Mouse (Mus musculus) natural killer cell, adult 2 months (primary cell): ENCODE measurements around the gene Itpr1.

Source experiments
- DNase-seq, 2 experiments: peaks; one replicate each; pipeline ENCODE4 v3.0.0; 2022; ENCODE audit warnings: low spot score in 2 of 2

The Itpr1 gene

DNA sequence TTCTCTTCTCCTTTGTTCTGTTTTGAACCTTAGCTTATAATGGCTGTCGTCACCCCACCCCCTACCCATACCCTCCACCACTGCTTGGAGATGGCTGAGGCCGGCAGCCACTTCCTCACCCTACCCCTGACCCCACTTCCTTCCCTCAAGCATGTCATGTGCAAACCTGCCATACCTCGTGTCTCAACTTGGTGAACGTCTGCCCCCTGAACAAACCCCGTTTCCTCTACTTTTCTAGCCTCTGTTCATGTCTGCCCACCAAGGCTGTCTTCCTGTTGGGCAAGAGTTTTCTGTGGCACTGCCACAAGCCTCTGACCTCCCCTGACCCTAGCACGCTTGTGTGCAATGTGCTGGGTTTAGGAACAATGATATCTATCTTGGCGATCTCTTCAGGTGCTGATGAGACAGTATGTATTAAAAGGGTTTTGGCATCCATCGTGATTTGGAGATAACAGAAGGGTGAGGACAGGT is 253.2 kb downstream of the Itpr1 start:
- peak; percentile 67 to 79 for DNase-seq

DNA sequence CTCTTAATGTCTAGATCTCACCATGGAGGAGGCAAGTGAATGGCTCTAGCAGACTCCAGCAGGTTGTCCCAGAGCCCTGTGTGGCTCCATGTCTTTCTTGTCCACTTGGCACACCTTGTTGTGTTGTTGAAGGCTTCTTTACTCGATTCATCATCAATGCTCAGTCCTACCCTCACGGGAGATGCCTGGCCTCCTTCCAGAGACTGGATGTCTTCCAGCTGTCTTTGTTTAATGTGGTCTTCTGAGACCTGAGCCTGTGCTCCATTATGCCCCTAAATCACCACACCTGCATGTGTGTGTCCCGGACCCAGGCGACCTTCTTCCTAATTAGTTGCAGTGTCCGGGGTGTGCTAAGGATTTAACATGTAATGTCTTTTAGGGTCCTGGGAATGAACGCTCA is 254.7 kb downstream of the Itpr1 start:
- no peak for DNase-seq

DNA sequence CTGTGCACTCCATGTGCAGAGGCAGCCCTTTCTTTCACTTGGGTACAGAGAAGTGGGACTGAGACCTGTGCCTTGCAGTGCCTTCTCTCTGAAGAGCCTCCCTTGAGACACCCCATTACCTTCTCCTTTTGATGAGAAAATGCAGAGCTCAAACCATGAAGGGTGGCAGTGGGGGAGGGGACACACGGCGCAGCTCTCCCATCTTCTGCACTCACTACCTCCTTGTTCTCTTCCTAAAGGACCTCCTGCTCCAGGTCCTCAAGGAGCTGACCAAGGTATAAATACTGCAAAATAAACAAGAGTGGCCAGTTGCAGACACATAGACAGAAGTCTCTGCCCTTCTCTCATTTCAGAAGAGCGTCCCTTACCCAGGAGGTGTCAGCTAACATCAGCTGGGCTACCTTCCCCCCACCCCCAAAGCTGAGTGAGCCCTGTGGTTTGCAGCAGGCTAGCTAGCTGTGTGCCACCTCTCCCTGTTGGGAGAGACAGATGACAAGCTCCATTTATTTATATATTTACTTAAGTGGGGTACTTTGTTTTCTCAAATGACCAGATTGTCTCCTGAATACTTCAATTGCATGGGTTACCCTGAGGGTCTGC is 255.4 kb downstream of the Itpr1 start:
- DNase-seq = no peak

DNA sequence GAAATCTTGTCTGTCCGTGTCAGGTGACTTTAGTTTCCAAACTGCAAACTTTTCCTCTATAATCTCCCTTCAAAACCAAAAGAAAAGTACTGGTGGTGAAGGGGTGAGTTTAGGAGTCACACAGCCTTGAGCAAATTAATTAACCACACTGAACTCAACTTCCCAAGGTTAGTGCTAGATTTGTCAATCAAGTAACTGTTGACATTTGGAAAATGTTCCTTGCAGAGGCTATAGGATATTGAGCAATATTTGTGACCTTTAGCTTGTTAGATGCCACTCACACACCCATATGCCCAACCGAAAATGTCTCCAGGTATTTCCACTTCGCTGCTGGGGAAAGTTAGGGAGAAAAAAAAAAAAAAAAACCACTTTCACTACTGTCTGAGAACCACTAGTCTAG is 259.0 kb downstream of the Itpr1 start:
- DNase-seq = no peak

DNA sequence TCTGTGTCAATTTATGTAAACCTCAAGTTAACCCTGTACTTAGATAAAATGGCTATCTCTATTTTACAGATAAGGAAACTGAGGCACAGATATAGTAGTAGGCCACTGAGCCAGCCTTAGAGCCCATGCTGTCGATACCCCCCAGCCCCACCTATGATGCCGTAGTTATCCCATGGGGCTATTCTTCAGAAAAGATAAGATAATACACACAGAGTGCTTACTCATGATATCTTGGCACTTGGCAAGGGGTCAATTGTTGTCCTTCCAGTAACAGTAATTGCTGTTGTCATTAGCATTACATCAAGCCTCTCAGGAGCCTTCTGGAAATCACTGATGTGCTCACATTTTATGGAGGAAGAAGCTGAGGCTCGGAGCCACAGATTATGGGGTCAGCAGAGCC is 259.9 kb downstream of the Itpr1 start:
- no peak for DNase-seq

DNA sequence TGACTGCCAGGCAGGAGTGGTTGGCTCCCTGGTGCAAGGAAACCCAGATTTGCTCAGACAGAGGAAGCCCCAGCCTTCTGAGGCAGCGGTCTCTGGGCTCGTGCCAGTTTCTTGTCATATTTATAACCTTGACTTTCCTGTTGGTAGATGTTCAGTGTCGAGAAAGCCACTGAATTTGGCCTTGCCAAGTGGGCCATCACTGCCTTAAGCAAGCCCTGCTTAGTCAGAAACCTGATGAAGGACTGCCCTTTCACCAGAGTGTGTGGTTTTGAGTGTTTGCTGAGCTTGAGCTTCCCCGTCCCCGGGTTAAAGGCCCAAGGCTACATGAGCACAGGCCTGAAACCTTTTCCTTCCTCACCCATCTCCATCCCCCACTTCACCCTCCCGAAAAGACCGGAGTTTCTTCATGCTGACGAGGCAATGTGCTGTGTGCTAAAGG is 263.9 kb downstream of the Itpr1 start:
- DNase-seq = peak; percentile 51 to 76

DNA sequence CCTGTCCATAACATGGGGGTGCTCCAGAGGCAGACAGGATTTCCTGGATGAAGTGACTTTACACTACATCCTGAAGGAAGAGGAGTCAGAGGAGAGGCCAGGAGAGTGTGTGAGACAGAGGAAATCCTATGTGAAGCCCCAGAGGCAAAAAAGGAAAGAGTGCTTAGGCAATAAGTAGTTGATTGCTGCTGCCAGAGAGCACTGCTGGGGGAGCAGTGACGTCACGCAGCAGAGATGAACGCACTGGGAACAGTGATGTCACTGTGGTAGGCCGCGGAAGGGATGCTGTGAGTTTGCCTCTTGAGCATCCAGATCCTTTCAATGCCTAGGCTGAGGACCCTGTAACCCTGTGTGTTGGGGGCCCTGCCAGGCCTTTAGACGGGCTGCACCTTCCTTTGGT is 264.7 kb downstream of the Itpr1 start:
- no peak for DNase-seq

DNA sequence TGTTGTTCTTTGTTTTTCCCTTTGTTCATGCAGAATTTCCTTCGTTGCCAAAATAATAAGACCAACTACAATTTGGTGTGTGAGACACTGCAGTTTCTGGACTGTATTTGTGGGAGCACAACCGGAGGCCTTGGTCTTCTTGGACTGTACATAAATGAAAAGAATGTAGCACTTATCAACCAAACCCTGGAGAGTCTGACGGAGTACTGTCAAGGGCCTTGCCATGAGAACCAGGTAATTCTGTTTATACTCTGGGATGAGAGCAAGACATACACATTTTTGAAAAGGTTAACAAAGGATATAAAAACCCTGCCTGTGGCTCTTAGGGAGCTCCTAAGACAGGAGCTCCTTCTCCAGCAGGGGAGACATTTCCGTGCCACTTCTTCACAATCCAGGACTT is 268.3 kb downstream of the Itpr1 start:
- DNase-seq = no peak

DNA sequence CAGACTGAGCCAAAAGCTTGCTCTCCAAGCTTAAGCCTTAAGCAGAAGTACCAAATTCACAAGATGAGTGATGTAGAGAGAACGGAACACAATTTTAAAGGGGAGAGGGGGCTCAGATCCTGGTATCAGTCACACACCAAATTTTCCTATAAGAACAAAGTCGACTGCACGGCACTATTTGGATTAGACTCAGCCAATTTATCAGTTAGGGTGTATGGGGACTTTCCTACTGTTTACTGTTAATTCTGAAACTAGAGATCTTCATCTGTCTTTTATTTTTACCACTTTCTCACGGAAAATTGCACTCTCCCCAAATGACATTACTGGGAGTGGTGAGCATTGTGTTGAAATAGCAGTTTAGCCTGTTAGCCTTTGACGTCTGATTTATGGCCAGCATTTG is 269.6 kb downstream of the Itpr1 start:
- DNase-seq = no peak

DNA sequence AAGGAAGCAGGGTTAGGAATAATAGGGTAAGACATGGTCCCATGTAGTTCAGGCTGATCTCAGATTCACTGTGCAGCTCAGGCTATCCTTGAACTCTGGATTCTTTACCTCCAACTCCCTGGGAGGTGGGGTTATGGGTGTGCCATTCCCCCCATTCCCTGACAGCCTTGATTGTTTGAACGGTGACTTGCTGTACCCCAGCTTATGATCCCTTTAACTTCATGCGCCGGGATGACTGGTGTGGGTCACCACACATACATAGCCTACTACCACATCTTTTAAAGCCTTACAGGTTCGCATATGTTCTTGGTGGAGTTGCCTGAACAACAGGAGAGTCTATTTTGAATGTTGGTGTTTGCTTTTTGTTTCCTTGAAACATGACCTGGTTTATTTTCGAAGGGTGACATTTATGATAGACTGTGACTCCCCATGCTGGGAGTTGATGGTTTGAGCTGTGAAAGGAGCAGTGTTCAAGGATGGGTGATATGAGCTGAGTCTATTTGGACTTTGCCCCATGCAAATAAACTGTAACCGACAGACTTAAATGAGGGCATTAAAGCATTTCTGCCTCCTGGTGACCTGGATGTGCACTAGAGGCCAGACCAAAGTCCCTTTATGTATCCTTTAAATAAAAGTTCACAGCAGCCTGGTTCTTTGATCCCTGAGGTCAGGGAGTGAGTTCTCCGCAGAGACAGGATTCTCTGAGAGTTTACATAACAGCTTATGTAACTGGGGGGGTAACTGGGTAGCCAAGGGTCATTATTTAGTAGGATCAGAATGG is 273.5 kb downstream of the Itpr1 start:
- DNase-seq = no peak

DNA sequence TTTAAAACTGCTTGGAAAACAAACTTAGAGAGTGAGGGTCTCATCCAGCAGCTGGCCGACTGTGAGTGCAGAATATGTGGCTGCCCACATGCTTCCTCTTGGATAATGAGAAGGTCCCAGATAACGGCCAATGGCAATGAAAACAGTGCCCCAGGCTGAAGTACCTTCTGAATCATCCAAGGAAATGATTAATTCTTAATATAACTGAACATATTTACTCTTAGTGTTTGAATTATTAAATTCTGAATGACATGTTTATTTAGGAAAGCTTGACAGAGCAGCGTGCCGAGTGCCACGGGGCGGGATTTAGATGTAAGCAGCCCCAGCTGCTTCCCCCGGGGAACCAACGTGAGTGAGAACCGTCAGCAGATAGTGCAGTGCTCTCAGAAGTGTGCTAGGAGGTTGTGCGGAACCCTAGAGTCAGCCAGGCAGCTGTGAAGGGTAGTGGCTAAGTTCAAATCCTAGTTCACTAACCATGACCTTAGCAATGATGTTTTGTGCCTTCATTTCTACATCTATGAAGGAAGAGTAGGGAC is 274.5 kb downstream of the Itpr1 start:
- no peak for DNase-seq

DNA sequence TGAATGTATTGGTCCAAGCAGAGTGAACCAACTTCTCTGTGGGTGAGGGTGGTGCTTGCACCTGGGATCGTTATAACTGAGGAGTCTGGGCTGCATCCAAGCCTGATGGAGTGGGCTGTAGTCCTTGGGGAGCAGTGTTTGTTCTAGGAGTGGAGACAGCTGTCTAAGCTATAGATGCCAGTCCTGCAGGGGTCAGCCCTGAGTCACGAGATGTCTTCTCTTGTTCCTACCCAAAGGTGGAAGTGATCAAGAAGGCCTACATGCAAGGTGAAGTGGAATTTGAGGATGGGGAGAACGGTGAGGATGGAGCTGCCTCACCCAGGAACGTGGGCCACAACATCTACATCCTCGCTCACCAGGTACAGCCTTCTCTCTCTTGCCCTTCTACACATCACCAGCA is 275.4 kb downstream of the Itpr1 start:
- peak in 1 of 2 experiments; percentile 22 for DNase-seq

DNA sequence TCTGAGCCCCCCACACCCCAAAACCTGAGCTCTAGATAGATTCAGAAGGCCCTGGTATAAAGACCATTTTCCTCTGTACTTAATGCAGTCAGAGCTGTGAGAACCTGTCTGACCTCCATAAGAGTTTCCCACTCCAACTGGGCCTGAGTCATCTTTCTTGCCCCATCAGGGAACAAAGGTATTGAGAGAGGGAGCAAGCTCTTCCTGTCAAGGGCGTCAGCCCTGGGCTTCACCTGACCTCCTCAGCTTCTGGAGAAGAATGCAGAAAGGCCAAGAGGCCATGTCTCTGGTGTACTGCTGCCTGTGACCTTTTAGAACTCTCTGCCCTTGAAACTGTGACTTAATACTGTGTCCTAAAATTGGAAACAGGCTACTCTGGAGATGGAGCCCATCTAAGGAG is 279.1 kb downstream of the Itpr1 start:
- no peak for DNase-seq

DNA sequence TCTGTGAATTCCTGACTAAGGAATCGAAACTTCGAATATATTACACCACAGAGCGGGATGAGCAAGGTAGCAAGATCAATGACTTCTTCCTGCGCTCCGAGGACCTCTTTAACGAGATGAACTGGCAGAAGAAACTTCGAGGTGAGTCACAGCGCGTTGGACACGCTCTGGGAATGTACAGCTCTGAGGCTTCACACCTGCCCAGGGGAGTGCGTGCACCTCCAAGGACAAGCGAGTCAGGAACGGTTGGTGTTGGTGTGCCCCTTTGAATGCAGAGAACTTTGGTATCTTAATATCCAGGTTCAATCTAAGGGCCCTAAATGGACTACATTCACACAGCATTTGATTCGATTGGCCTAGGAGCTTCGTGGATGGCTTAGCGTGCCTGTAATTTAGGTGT is 280.9 kb downstream of the Itpr1 start:
- no peak for DNase-seq

DNA sequence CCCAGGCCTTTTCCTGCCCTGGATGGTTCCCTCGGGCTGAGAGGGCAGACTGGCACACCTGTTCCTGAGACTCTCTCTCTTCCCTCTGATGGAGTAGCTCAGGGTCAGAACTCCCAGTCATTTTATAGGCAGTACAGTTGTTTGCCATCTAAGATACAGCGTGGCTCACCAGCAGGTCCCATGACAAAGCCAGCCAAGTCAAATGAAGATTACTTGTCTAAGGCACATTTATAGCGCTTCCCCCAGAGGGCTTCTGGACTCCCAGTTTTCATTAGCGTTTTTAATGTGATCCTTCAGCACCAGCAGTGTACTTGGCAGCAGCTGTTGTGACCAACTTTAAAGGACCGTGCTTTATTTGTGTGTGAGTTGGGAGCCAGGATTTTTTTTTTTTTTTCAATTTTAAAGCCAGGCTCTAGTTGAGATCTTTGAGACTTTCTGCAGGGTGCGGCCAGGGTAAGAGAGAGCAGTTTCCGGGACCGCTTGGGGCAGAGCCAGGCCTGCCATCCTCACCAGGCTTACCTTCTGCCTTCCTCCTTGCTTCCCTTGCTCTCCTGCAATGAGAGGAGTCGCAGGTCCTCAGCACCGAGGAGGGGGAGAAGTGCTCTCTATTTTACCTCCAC is 281.4 kb downstream of the Itpr1 start:
- DNase-seq = no peak

DNA sequence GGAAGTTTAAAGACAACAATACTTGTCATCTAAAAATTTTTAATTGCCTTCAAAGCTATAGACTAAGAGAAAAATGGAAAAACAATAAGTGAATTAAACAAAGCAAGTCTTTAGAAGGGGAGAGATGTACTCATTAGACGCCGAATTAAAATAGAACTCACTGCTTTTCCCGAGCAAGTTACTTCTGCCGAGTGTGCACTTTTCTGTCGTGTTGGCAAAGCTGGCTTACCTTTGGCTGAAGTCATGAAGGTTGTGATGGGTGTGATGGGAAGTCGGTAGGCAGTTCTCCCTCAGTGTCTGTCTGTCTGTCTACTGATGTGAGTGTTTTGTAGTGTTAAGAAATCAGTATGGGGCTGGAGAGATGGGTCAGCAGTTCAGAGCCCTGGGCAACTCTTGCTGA is 282.1 kb downstream of the Itpr1 start:
- DNase-seq = no peak

DNA sequence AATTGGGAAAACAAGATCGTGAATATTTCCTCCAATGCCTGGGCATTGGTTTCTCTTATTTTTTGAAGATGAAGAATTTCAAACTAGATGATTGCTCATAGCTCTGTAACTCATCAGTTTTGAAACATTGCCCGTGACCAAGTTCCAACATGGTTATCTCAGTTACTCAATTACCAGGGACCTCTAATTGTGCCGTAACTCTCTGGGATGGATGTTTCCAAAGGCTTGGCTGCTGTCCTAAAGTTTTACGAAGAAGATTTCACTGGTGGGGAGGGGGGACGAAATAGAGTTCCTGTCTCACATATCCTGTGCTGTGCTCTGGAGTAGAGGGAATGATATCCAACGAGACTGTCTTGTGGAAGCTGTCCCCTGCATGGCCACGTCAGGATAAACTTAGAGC is 285.2 kb downstream of the Itpr1 start:
- DNase-seq = no peak

DNA sequence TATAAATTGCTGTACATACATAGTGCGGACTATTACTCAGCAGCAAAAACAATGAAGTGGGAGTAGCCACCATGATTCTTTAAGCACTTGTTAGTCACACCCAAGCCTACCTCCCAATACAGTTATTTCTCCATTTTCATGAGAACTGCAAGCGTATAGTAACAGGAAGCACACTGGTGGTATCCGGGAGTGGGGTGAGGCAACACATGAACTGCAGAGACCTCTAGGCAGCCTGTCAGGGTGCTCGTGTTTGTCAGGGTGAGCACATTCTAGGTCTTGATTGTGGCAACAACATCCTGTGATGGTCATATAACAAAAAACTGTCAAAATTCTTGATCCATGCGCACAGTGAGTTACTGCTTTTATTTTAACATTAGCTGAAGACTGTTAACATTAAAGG is 290.8 kb downstream of the Itpr1 start:
- peak; percentile 71 to 81 for DNase-seq

DNA sequence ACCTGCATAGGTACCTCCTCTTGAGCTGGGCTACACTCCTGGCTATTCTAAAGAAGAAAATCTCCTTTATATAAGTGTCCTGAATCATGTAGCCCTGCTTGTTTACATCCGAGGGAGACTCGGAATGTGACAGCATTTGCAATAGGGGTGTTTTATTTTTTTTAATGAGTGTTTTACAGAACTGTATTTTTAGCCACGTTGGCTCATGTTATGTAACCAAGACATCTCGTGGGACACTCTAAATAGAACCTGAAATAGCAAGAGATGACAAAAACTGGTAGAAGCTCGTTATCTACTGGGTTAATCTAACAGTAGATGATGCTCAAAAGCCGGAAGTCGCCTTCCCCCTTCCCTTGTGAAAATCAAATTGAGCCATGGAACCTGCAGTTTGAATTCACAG is 291.8 kb downstream of the Itpr1 start:
- DNase-seq = no peak

DNA sequence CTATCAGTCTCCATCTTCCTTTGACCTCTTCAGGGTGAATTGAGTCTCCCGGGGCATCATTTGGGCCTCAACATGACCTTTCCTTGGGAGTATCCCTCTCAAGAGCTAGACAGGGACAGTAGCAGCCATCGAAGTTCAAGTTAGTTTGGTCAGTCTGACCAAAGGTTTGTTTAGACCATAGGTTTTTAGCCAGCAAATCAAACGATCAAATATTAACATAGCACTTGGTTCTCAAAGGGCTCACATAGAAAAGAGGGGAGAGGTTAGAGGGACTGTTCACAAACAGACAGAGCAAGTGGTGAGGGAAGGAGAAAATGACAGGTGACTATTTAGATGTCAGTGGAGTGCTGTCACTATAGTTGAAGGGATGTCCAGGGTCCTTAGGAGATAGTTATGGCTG is 293.3 kb downstream of the Itpr1 start:
- DNase-seq = no peak

DNA sequence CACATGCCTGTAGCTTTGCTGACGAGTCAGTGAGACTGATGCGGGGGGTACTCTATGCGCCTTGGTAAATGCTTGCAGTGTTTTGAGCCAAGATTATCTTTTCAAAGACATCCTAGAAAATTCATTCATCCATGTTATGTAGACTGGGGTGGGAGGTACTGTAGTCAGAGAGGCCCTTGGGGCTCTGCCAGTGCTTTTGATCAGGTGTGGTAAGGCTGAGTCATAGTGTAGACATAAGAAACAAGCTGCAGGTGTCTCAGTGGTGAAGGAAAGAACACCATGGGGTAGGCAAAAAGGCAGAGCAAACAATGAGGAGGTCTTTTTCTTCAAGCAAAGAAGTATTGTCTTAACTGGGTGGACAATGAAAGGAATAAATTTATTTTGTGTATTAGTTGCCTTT is 294.4 kb downstream of the Itpr1 start:
- no peak for DNase-seq

DNA sequence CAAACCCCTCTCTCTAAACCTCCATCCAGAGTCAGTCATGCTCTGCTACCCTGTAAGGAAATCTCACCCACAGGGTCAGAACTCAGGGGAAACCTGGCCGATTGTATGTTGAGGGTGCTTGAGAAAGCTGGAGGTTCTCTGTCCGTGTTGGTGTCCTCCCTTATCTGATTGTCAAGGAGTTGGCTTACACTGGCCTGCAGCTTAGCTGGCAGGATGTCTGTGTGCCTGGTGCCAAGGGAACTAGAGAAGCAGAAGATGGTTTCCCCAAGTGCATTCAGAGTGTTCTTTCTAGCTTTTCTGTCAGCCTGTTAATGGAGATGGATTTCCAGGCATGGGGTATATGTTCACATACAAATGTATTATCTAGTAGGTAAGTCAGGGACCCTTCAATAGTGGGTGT is 296.4 kb downstream of the Itpr1 start:
- no peak for DNase-seq

DNA sequence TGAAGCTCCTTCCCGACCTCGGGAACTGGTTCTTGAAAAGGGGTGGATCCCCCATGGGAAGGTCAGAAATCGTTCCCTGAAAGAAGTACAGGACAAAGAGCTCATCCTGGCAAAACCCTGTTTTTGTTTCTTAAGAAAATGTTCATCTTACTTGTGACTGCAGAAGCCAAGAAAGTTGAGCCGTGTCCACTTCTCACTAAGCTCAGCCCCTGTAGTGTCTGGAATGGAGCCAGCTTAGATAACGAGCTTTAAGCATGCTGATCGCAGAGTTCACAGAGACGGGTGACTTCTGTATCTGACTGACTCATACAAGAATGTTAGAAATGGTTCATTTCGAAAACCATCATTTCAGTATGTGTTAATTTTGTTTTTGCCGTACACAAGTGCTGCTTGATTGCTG is 297.2 kb downstream of the Itpr1 start:
- DNase-seq = no peak
